Mouse (Mus musculus): ENCODE data around the gene Haus3.

- TF ChIP-seq POLR2A (IDR thresholded peaks at IDR 0.05; ENCODE audit: borderline replicate concordance, insufficient read depth, low read length): no peak
- TF ChIP-seq CTCF (IDR thresholded peaks at IDR 0.05; ENCODE audit: borderline replicate concordance, insufficient read depth, low read depth, low read length): no peak
These were observed 63.6 kb downstream of the Haus3 start for GRCm38 (mm10) chr5:34105681-34106080.
